Mouse (Mus musculus): ENCODE data around the gene Ndufb2.

Gene Ndufb2

GRCm38 (mm10) chr6:39592401-39593214, at the start of gene Ndufb2:
Gene Ndufb2, plus strand, starts transcription at chr6:39592574.
- peak; percentile 94 for DNase-seq (ENCODE audit: low read depth, low spot score)

GRCm38 (mm10) chr6:39542631-39543597, 49.5 kb upstream of the Ndufb2 start:
- DNase-seq (ENCODE audit: low read depth, low spot score): peak; percentile 90

DNA sequence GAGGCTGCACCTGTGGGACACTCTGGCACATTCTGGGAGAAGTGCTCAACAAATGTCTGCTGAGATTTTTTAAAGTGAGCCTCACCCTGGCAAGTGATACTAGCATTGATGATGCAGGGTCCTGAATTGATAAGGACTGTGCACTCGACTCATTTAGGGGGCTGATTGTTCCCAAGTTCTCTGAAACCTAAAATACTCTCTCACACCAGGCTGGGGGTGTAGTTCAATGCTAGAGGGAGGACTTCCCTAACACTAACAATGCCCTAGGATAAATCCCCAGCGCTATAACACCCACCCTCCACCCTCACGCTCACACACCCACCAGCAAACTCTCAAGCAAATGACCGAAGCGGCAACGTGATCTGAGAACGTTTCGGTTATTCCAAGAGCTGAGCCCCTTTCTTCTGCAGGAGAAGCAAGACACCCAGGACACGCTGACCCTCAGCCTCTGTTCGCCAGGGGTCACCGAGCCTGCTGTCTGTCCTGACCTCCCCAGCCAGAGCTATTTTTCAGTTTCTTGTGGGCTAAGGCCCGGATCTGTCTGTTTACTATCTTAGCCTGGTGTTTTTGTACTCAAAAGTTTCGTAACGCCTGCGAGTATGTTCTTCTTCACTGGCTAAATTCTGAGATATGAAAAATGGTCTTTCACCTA, 48.5 kb upstream of the Ndufb2 start:
- DNase-seq (ENCODE audit: low read depth, low spot score): no peak

- no peak for DNase-seq (ENCODE audit: low read depth, low spot score)
Observed at GRCm38 (mm10) chr6:39545474-39545873, 46.9 kb upstream of the Ndufb2 start.

DNA sequence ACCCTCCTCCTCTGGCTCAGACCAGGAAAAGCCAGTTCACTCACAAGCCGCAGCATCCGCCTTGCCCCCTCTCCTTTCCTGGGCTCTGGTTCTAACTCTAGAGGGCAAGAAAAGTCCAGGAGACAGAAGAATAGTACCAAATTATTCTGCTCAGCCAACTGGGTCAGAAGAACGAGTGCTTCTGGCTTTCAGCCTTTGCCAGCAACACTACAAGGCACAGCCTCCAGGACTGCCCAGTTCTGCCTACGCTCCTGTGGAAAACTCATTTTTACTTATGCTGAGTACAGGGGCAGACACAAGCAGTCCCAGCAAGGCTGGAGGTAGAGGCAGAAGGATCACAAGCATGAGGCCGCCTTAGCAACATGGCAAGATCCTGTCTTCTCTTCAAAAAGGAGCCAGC, 44.3 kb upstream of the Ndufb2 start:
- no peak for DNase-seq (ENCODE audit: low read depth, low spot score)

DNA sequence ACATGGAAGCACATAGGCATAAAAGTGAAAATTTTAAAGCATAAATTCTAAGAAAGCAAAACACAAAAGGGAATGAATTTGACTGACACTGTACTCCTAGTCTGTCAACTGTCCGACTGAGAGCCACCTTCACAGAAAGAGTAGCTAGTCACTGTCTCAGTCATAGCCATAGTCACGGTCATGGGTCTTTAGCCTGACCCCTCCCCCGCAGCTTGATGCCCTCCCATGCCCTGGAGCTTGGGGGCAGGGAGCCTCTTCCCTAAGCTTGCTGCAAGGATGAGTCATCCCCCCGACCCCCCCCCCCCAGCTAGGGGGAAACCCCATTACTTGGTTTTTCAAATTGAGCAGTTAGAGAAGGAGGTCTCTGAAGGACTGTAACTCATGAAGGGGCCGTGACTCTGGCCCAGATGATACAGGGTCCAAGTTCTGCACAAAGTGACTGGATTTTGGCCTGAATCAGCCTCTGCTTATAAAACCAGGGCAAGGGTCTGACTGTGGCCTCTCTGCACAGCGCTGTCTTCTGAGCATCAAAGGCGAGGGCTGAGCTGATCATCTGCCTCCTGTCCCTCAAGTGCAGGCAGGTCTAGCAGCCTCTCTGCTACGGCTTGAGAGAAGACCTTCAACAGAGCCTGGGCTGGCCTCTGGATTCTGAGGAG, 40.3 kb upstream of the Ndufb2 start:
- peak; percentile 80 for DNase-seq (ENCODE audit: low read depth, low spot score)

DNA sequence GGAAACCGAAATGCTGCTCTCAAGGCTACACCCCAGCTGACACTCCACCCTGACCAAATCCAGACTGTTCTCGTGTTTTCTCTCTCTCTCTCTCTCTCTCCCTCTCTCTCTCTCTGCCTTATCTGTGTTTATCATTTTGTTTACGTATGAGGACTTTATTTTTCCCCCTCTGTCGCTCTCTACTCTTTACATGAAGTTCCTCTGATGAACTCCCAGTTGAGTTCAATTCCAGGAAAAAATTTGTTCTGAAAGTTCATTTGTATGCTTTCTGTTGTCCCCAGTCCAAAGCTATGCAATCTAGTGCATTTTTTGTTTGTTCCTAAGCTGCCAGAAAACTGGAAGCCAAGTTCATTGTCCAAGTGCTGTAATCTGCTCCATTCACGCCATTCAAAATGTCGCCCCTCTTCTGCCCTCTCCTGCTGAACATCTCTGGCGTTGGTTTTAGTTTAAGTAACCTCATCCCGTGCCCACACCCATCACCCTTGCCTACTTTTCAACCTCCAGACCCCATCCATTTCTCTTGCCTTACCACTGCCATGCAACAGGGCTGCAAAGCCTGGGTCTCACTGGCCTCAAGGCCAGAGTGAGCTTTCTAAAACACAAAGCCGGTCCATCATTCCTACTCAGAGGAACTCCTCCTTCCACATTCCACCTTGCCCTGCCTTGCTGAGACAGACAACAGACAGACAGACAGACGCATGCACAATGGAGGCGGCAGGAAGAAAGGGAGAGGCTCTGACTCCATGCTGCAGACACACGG, 37.3 kb upstream of the Ndufb2 start:
- no peak for DNase-seq (ENCODE audit: low read depth, low spot score)

DNA sequence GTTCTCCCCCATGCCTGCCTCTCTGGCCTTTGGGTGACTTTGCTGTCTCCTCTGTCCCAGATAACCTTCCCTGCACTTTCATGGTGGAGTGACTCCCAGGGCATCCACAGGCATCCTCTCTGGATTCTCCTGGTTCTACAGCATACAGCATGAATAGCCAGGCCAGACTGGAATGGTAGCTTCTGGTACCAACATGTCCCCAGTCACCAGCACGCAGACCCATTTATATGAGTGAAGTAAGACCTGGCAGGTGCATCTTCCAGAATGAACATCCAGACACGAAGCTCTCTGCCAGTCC, 36.8 kb upstream of the Ndufb2 start:
- DNase-seq (ENCODE audit: low read depth, low spot score): no peak

DNA sequence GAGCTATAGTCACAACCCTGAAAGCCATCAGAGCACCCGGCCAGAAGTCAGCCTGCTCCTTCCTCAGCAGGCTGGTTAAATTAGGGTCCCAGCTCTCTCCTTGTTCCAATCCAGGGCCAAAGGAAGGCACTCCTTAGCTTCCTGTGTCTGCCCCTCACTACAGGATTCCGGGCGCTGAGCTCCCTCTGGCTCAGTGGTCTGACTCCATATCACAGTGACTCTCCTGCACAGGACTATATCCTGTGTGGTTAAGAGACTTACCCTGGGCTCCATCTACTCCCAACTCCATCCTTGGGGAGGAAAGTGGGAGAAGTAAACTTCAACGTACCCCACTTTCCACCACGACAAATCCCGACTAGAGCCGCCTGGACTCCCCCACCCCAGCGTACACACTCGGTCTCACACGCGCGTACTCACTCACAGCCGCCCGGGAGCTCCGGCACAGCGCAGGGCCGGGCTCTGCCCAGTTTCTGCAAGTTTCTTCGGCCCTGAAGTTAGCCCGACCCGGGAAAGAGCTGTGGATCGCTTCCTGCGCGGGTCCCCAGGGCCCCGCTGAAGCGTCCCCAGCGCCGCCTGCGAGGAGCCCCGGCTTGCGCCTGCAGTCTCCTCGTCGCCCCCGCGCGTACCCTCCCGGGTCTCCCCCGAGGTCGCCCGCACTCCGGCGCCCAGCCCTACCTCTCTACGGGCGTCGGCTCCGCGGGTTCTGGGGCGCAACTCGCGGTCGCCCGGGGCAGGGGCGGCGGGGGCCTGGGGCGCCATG, 35.3 kb upstream of the Ndufb2 start:
- peak; percentile 63 for DNase-seq (ENCODE audit: low read depth, low spot score)

- DNase-seq (ENCODE audit: low read depth, low spot score): peak; percentile 71
Observed at GRCm38 (mm10) chr6:39557723-39558261, 34.6 kb upstream of the Ndufb2 start, which contains the start of gene Dennd2a. Gene Dennd2a, minus strand, starts transcription at chr6:39557867.

GRCm38 (mm10) chr6:39559276-39559939, 33.0 kb upstream of the Ndufb2 start:
- peak; percentile 51 for DNase-seq (ENCODE audit: low read depth, low spot score)

DNA sequence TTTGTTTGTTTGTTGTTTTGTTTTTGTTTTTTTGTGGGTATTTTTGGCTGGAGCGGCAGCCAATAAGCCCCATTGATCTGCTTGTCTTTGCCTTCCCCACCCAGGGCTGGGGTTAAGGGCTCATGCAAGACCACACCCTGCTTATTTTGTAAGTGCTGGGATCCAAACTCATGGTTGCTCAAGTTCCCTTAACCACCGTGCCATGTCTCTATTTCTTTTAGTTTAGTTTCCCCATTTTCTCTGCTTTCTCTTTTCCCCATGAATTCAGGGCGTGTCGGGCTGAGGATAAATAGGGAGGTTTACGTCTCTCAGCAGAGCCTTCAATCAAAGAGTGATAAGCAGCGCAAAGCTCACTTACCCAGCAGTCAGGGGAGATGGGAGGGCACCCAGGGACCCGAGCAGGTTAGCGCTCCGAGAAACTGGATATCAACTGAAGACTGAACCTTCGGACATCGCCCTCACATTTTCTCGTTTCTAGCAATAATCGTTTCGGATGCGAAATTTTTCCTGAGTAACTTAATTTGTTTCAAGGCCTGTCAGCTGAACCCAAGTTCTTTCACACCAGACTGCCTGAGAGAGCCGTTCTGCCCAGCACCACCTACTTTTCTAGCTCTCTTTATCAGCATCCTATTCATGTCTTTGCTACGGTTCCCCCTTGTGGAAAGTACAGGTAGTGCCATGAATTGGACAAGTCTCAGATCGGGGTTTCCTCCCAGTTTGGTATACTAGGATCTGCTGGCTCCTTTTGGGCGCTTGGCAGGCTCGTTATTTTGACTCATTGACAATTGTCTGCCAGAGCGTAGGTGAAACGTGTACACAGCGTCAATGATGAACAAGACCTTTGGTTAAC, 30.0 kb upstream of the Ndufb2 start:
- peak; percentile 98 for DNase-seq (ENCODE audit: low read depth, low spot score)

DNA sequence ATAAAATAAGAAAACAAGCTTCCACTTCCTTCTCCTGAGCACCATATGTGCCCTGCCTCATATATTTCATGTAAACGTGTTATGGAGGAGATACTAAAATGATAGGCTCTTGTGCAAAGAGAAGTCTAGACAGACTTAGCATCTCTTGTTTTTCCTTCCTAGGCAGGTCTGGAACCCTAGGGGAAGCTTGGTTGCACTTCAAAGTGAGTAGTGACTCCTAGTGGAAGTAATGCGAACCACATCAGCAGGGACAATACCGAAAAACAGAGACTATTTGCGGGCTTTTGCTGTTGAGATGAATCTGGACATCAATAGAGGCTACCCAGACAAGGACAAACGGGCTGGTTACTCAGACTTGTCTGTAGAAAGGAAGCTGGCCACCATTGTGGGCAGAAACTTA, 24.8 kb upstream of the Ndufb2 start:
- peak; percentile 85 for DNase-seq (ENCODE audit: low read depth, low spot score)

DNA sequence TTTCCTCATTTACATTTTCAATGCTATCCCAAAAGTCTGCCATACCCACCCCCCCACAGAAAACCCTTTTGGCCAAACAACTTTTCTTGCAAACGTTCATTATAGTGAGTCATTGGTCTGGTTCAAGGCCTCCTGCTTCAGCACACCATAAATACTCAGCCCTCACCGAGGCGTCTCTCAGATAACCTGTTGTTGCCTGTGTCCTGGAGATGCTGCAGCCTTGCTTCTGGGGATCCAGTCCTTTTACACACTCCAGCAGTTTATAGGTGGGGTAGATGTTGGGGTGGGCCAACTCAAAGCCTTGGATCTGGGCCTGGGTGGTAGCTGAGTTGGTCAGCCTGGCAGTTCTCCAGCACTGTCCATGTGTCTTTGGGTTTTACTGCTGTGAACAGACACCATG, 21.9 kb upstream of the Ndufb2 start:
- no peak for DNase-seq (ENCODE audit: low read depth, low spot score)

DNA sequence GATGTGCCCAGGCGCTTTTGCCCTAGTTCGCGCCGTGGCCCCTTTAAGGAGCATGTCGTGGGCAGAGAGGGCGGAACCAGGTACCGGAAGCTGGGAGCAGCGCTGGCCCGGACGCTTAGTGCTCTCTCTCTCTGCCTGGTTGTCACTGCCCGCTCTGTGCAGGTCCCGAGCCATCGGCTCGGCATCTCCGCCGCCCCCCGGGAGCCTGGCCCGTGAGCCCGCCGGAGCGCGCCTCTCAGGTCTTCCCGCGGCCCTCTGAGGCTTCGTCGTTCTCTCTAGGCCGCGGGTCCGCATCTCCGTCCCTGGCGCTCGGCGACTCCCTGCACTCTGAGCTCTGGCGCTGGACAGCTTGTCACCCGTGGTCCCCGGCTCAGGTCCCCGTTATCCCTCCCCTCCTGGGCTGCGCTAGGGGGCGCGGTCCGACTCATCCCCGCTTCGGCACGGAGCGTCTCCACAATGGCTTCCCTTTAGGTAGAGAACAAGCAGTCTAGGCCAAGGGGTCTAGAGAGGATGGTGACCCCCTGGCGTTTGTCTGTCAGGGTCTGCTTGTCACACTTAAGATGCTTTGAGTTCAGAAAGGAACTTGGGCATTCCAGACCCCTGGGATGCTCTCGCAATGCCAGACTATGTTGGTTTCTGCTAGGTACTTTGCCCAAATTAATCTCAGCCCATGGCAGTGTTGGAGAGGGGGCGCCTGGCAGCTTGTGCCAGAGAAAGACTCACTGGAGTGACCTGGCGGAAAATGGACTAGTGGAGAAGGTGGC, 18.4 kb upstream of the Ndufb2 start, which contains the start of gene Adck2:
TSS of gene Adck2 (plus strand) at position 83 of the 764 bp plus-strand sequence.
- peak; percentile 86 for DNase-seq (ENCODE audit: low read depth, low spot score)

GRCm38 (mm10) chr6:39574555-39574869, 17.9 kb upstream of the Ndufb2 start:
- no peak for DNase-seq (ENCODE audit: low read depth, low spot score)

GRCm38 (mm10) chr6:39574951-39575350, 17.4 kb upstream of the Ndufb2 start:
- no peak for DNase-seq (ENCODE audit: low read depth, low spot score)

- DNase-seq (ENCODE audit: low read depth, low spot score): no peak
Observed at GRCm38 (mm10) chr6:39579552-39579951, 12.8 kb upstream of the Ndufb2 start.
